Mouse (Mus musculus): ENCODE measurements around the gene Mpzl2.

GRCm38 (mm10) chr9:45103211-45103979 is 63.8 kb downstream of the Mpzl2 start:
- no peak for TF ChIP-seq CTCF (IDR thresholded peaks at IDR 0.05; ENCODE audit: control insufficient read depth, insufficient read depth, insufficient replicate concordance, low read depth, low read length)
- no peak for TF ChIP-seq POLR2A (IDR thresholded peaks at IDR 0.05; ENCODE audit: control insufficient read depth, low read depth, low read length)
